Mouse (Mus musculus) forebrain, embryonic 13.5 days (tissue): ENCODE measurements around the gene Vps53. TPM values are rescaled to one million over a fixed set of nuclear protein-coding genes. Genes with fewer than 3 reads are reported as not detected.
A peak's percentile ranks its signal among the peaks of the same experiment; 100 is the strongest.
"Not testable (repeated sequence)": the region's sequence is repeated elsewhere in the genome, so short reads cannot be mapped to it uniquely, and the experiment has no call there.

ENCODE experiments used
- ATAC-seq: fragments of 200-750 bp; cut with Nextera tagmentation; 2 replicates; pipeline ENCODE4 v1.8.0; 2017
- H3K27ac ChIP-seq: fragments of 300-500 bp; sonication (generic); 2 replicates; pipeline ENCODE4 v1.5.1; 2015; ENCODE audit warnings: inconsistent platforms, mild to moderate bottlenecking, moderate library complexity
- H3K27me3 ChIP-seq: fragments of 300-500 bp; sonication (generic); 2 replicates; pipeline ENCODE4 v1.6.1; 2015; ENCODE audit warnings: mild to moderate bottlenecking, inconsistent platforms
- H3K36me3 ChIP-seq: fragments of 300-500 bp; sonication (generic); 2 replicates; pipeline ENCODE4 v1.6.1; 2015; ENCODE audit warnings: mild to moderate bottlenecking, inconsistent platforms; ENCODE audit not compliant: poor library complexity, severe bottlenecking
- H3K4me1 ChIP-seq: fragments of 300-500 bp; sonication (generic); 2 replicates; pipeline ENCODE4 v1.6.1; 2015; ENCODE audit warnings: inconsistent platforms
- H3K4me2 ChIP-seq: fragments of 300-500 bp; sonication (generic); 2 replicates; pipeline ENCODE4 v1.6.1; 2015; ENCODE audit warnings: inconsistent platforms, mild to moderate bottlenecking, moderate library complexity
- H3K4me3 ChIP-seq: fragments of 300-500 bp; sonication (generic); 2 replicates; pipeline ENCODE4 v1.5.1; 2015; ENCODE audit warnings: mild to moderate bottlenecking, inconsistent platforms
- H3K9ac ChIP-seq: fragments of 300-500 bp; sonication (generic); 2 replicates; pipeline ENCODE4 v1.6.1; 2015; ENCODE audit warnings: mild to moderate bottlenecking, inconsistent platforms
- H3K9me3 ChIP-seq: fragments of 300-500 bp; sonication (generic); replicated peaks from 2 replicates; pipeline ENCODE4 v1.6.1; 2016; ENCODE audit warnings: inconsistent platforms
- WGBS: fragments of 180-500 bp; shearing (Covaris S2); methylation state at CpG from one replicate; pipeline ENCODE4 v1.1.7; 2015; 5-methylcytosine and 5-hydroxymethylcytosine counted together
- polyA plus RNA-seq: library from polyadenylated mRNA; unstranded; fragments of >200 nt; fragmentation: Nextera tagmentation; extraction: Ambion mirVana; gene quantifications from 2 replicates; pipeline ENCODE4 v1.2.1, GENCODE M21; 2015

Gene Vps53
- polyA plus RNA-seq, 1 experiment from 2014 or later: 59.8 TPM

GRCm38 (mm10) chr11:76020916-76021315 lies 158.5 kb downstream of the Vps53 start:
- 90% methylated on average over 9 of the region's 9 CpGs for WGBS
- H3K4me1 ChIP-seq: no peaks in the 10 kb centered on the region
- H3K36me3 ChIP-seq: no peaks in the 10 kb centered on the region
- ATAC-seq: no peak
- no peak overlapping the region for H3K4me2 ChIP-seq
- H3K27me3 ChIP-seq: peaks cover 2% of the 10 kb centered on the region; the same call in 1 of the 2 replicates
- H3K9ac ChIP-seq: no peak overlapping the region
- H3K9me3 ChIP-seq: no peaks in the 10 kb centered on the region
- no peak overlapping the region for H3K4me3 ChIP-seq
- H3K27ac ChIP-seq: no peak overlapping the region

- Histone ChIP-seq H3K9ac (no peak overlapping the region), H3K4me1 (no peaks in the 10 kb centered on the region), H3K9me3 (no peaks in the 10 kb centered on the region), H3K36me3 (no peaks in the 10 kb centered on the region), H3K27me3 (no peaks in the 10 kb centered on the region), H3K4me2 (no peak overlapping the region), H3K27ac (no peak overlapping the region), H3K4me3 (no peak overlapping the region)
- 79% methylated on average over 4 of the region's 4 CpGs for WGBS
- no peak for ATAC-seq
Measured at GRCm38 (mm10) chr11:76019879-76020278, 159.6 kb downstream of the Vps53 start.

GRCm38 (mm10) chr11:76015814-76016213 lies 163.6 kb downstream of the Vps53 start:
- H3K9me3 ChIP-seq: no peaks in the 10 kb centered on the region
- no peaks in the 10 kb centered on the region for H3K36me3 ChIP-seq
- no peak overlapping the region for H3K4me2 ChIP-seq
- H3K4me1 ChIP-seq: no peaks in the 10 kb centered on the region
- no peak overlapping the region for H3K9ac ChIP-seq
- 68% methylated on average over 4 of the region's 4 CpGs for WGBS
- ATAC-seq: no peak
- H3K27me3 ChIP-seq: no peaks in the 10 kb centered on the region
- no peak overlapping the region for H3K4me3 ChIP-seq
- H3K27ac ChIP-seq: no peak overlapping the region

- H3K27me3 ChIP-seq: no peaks in the 10 kb centered on the region
- H3K36me3 ChIP-seq: no peaks in the 10 kb centered on the region
- ATAC-seq: no peak
- no peak overlapping the region for H3K4me2 ChIP-seq
- no peaks in the 10 kb centered on the region for H3K4me1 ChIP-seq
- H3K9me3 ChIP-seq: no peaks in the 10 kb centered on the region
- WGBS: 85% methylated on average over 6 of the region's 6 CpGs
- H3K27ac ChIP-seq: no peak overlapping the region
- H3K9ac ChIP-seq: no peak overlapping the region
- no peak overlapping the region for H3K4me3 ChIP-seq
Measured at GRCm38 (mm10) chr11:76015251-76015650, 164.2 kb downstream of the Vps53 start.

GRCm38 (mm10) chr11:76010838-76011624 lies 168.4 kb downstream of the Vps53 start:
- no peak overlapping the region for H3K9ac ChIP-seq
- H3K36me3 ChIP-seq: no peaks in the 10 kb centered on the region
- no peaks in the 10 kb centered on the region for H3K4me1 ChIP-seq
- 89% methylated on average over 9 of the region's 9 CpGs for WGBS
- no peaks in the 10 kb centered on the region for H3K9me3 ChIP-seq
- H3K27ac ChIP-seq: no peak overlapping the region
- no peaks in the 10 kb centered on the region for H3K27me3 ChIP-seq
- no peak overlapping the region for H3K4me3 ChIP-seq
- ATAC-seq: no peak
- H3K4me2 ChIP-seq: no peak overlapping the region

GRCm38 (mm10) chr11:76009101-76009500 lies 170.3 kb downstream of the Vps53 start:
- Histone ChIP-seq H3K4me2 (no peak overlapping the region), H3K36me3 (no peaks in the 10 kb centered on the region), H3K4me3 (no peak overlapping the region), H3K27me3 (no peaks in the 10 kb centered on the region), H3K9me3 (no peaks in the 10 kb centered on the region), H3K27ac (no peak overlapping the region), H3K9ac (no peak overlapping the region), H3K4me1 (no peaks in the 10 kb centered on the region)
- no peak for ATAC-seq
- 84% methylated on average over 6 of the region's 6 CpGs for WGBS

GRCm38 (mm10) chr11:76008162-76008561 lies 171.3 kb downstream of the Vps53 start:
- no peaks in the 10 kb centered on the region for H3K4me1 ChIP-seq
- no peak for ATAC-seq
- WGBS: 80% methylated on average over 2 of the region's 2 CpGs
- H3K4me3 ChIP-seq: no peak overlapping the region
- no peaks in the 10 kb centered on the region for H3K9me3 ChIP-seq
- no peaks in the 10 kb centered on the region for H3K36me3 ChIP-seq
- no peak overlapping the region for H3K27ac ChIP-seq
- no peak overlapping the region for H3K4me2 ChIP-seq
- H3K27me3 ChIP-seq: no peaks in the 10 kb centered on the region
- H3K9ac ChIP-seq: no peak overlapping the region

- peaks cover 14% of the 10 kb centered on the region for H3K27me3 ChIP-seq
- not testable (repeated sequence) for H3K4me2 ChIP-seq, H3K9ac ChIP-seq, ATAC-seq, H3K4me3 ChIP-seq, H3K9me3 ChIP-seq, H3K27ac ChIP-seq, H3K4me1 ChIP-seq, H3K36me3 ChIP-seq
- 91% methylated on average over 7 of the region's 7 CpGs for WGBS
Measured at GRCm38 (mm10) chr11:76004276-76004675, 175.2 kb downstream of the Vps53 start.

GRCm38 (mm10) chr11:76001237-76001878 lies 178.1 kb downstream of the Vps53 start:
- Histone ChIP-seq H3K9ac (no peak overlapping the region), H3K4me3 (no peak overlapping the region), H3K36me3 (no peaks in the 10 kb centered on the region), H3K9me3 (no peaks in the 10 kb centered on the region), H3K4me1 (peaks cover 9% of the 10 kb centered on the region), H3K4me2 (no peak overlapping the region), H3K27me3 (peaks cover 14% of the 10 kb centered on the region), H3K27ac (no peak overlapping the region)
- WGBS: 69% methylated on average over 3 of the region's 3 CpGs
- no peak for ATAC-seq

- H3K9me3 ChIP-seq: no peaks in the 10 kb centered on the region
- no peak for ATAC-seq
- H3K9ac ChIP-seq: no peak overlapping the region
- H3K27ac ChIP-seq: no peak overlapping the region
- H3K27me3 ChIP-seq: peaks cover 14% of the 10 kb centered on the region
- H3K4me2 ChIP-seq: no peak overlapping the region
- H3K4me1 ChIP-seq: peaks cover 9% of the 10 kb centered on the region
- WGBS: 85% methylated on average over 5 of the region's 5 CpGs
- H3K36me3 ChIP-seq: no peaks in the 10 kb centered on the region
- no peak overlapping the region for H3K4me3 ChIP-seq
Measured at GRCm38 (mm10) chr11:76000701-76001100, 178.7 kb downstream of the Vps53 start.

- peak; percentile 82 for ATAC-seq
- Histone ChIP-seq H3K27me3 (peaks cover 14% of the 10 kb centered on the region), H3K9ac (peak within 1 kb of the TSS; percentile 59), H3K27ac (no peak within 1 kb of the TSS), H3K9me3 (no peaks in the 10 kb centered on the region), H3K36me3 (no peaks in the 10 kb centered on the region), H3K4me3 (peak within 1 kb of the TSS; percentile 55), H3K4me1 (peaks cover 9% of the 10 kb centered on the region), H3K4me2 (peak within 1 kb of the TSS; percentile 90)
- 13% methylated on average over 35 of the region's 36 CpGs for WGBS
Measured at GRCm38 (mm10) chr11:75999440-76000155, 179.8 kb downstream of the Vps53 start, which contains the start of gene 1700016K19Rik. Gene 1700016K19Rik (plus strand): TSS chr11:75999912.
